Mouse (Mus musculus) embryonic facial prominence, embryonic 12.5 days (tissue): Measurements from ENCODE around the gene Rbl1. TPM values are rescaled to one million over a fixed set of nuclear protein-coding genes. Genes with fewer than 3 reads are reported as not detected.
"Not testable (repeated sequence)": the region's sequence is repeated elsewhere in the genome, so short reads cannot be mapped to it uniquely, and the experiment has no call there.

Experiments
- ATAC-seq: fragments of 200-750 bp; cut with Nextera tagmentation; 2 replicates; pipeline ENCODE4 v1.8.0; 2017; ENCODE audit not compliant: insufficient number of reproducible peaks, insufficient read depth, low FRiP score, low TSS enrichment
- H3K27ac ChIP-seq: fragments of 300-500 bp; sonication (generic); 2 replicates; pipeline ENCODE4 v1.5.1; 2016; ENCODE audit warnings: mild to moderate bottlenecking
- H3K27me3 ChIP-seq: fragments of 300-500 bp; sonication (generic); 2 replicates; pipeline ENCODE4 v1.6.1; 2016; ENCODE audit warnings: mild to moderate bottlenecking, moderate library complexity
- H3K36me3 ChIP-seq: fragments of 300-500 bp; sonication (generic); 2 replicates; pipeline ENCODE4 v1.6.1; 2016; ENCODE audit warnings: mild to moderate bottlenecking
- H3K4me1 ChIP-seq: fragments of 300-500 bp; sonication (generic); 2 replicates; pipeline ENCODE4 v1.6.1; 2016
- H3K4me2 ChIP-seq: fragments of 300-500 bp; sonication (generic); replicated peaks from 2 replicates; pipeline ENCODE4 v1.6.1; 2016; ENCODE audit warnings: mild to moderate bottlenecking, moderate library complexity
- H3K4me3 ChIP-seq: fragments of 300-500 bp; sonication (generic); 2 replicates; pipeline ENCODE4 v1.5.1; 2016; ENCODE audit warnings: mild to moderate bottlenecking
- H3K9ac ChIP-seq: fragments of 300-500 bp; sonication (generic); 2 replicates; pipeline ENCODE4 v1.6.1; 2016; ENCODE audit warnings: mild to moderate bottlenecking, moderate library complexity
- H3K9me3 ChIP-seq: fragments of 300-500 bp; sonication (generic); 2 replicates; pipeline ENCODE4 v1.6.1; 2016; ENCODE audit warnings: mild to moderate bottlenecking, moderate library complexity
- WGBS: fragments of 180-500 bp; shearing (Covaris S2); methylation state at CpG from one replicate; pipeline ENCODE4 v1.1.7; 2016; 5-methylcytosine and 5-hydroxymethylcytosine counted together
- polyA plus RNA-seq: library from polyadenylated mRNA; unstranded; fragments of >200 nt; fragmentation: Nextera tagmentation; extraction: Ambion mirVana; gene quantifications from 2 replicates; pipeline ENCODE4 v1.2.1, GENCODE M21; 2016

Gene Rbl1
- polyA plus RNA-seq, 1 experiment from 2014 or later = 26.4 TPM

DNA sequence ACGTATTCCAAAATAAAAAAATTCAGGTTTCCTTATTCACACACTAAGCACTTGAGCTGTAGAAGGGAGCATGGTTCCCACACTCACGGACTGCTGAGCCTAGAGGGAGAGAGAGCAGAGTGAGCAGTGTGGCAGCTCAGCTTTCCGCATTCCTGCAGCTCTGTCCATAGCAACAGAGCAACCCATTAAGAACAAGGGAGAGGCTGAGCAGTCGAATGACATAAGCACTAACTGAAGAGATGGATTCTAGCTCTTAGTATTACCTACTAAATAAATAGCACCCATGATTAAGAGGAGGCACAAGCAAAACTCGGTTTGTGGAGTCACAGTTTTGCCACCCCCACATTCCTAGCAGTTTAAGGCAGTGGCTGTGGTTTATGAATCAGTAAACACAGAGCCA lies 34.2 kb downstream of the Rbl1 start:
- Histone ChIP-seq H3K4me2 (no peak overlapping the region), H3K4me1 (no peaks in the 10 kb centered on the region), H3K9ac (no peak overlapping the region; the same call in 1 of the 2 replicates), H3K36me3 (peaks cover 51% of the 10 kb centered on the region), H3K4me3 (no peak overlapping the region), H3K27me3 (no peaks in the 10 kb centered on the region), H3K27ac (no peak overlapping the region), H3K9me3 (no peaks in the 10 kb centered on the region)
- 36% methylated on average over 5 of the region's 5 CpGs for WGBS
- no peak for ATAC-seq

- Histone ChIP-seq H3K4me1 (no peaks in the 10 kb centered on the region), H3K36me3 (peaks cover 39% of the 10 kb centered on the region), H3K27me3 (no peaks in the 10 kb centered on the region), H3K4me3 (no peak overlapping the region), H3K27ac (no peak overlapping the region), H3K9ac (no peak overlapping the region), H3K9me3 (no peaks in the 10 kb centered on the region), H3K4me2 (no peak overlapping the region)
- ATAC-seq = no peak
- 92% methylated on average over 12 of the region's 12 CpGs for WGBS
Measured at GRCm38 (mm10) chr2:157166371-157167080, 37.8 kb downstream of the Rbl1 start.

GRCm38 (mm10) chr2:157165312-157166224 lies 38.8 kb downstream of the Rbl1 start:
- not testable (repeated sequence) for H3K4me3 ChIP-seq, H3K9ac ChIP-seq, H3K4me1 ChIP-seq, H3K9me3 ChIP-seq, H3K27me3 ChIP-seq, H3K4me2 ChIP-seq, ATAC-seq, H3K27ac ChIP-seq
- peaks cover 44% of the 10 kb centered on the region for H3K36me3 ChIP-seq

- H3K36me3 ChIP-seq = peaks cover 50% of the 10 kb centered on the region
- H3K4me2 ChIP-seq = no peak overlapping the region
- H3K27ac ChIP-seq = no peak overlapping the region
- no peaks in the 10 kb centered on the region for H3K4me1 ChIP-seq
- ATAC-seq = no peak
- H3K9me3 ChIP-seq = no peaks in the 10 kb centered on the region
- no peak overlapping the region for H3K4me3 ChIP-seq
- WGBS = 85% methylated on average over 2 of the region's 2 CpGs
- H3K9ac ChIP-seq = no peak overlapping the region
- H3K27me3 ChIP-seq = no peaks in the 10 kb centered on the region
Measured at GRCm38 (mm10) chr2:157164101-157164500, 40.2 kb downstream of the Rbl1 start.

GRCm38 (mm10) chr2:157156079-157156478 lies 48.3 kb downstream of the Rbl1 start:
- Histone ChIP-seq H3K9me3 (no peaks in the 10 kb centered on the region), H3K27me3 (no peaks in the 10 kb centered on the region), H3K9ac (no peak overlapping the region), H3K4me2 (no peak overlapping the region), H3K4me3 (no peak overlapping the region), H3K36me3 (peaks cover 65% of the 10 kb centered on the region), H3K27ac (no peak overlapping the region), H3K4me1 (no peaks in the 10 kb centered on the region)
- WGBS = 91% methylated on average over 1 of the region's 1 CpGs
- ATAC-seq = no peak

DNA sequence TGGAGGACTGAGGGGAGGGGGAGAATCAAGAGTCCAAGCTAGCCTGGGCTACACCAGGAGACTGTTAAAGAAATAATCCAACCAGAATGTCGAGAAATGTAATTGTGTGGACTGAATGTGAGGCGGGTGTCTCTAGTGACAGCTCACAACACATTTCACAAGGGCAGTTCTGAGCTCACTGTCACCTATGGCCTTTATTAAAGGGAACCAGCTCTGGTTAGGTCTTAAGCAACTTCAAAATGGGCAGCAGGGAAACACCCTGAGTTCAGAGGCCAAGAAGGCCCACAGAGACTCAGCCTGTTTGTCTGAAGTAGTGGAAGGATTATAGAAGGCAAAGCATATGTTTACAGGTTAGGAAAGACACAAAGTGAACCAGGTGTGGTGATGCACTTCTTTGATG lies 51.1 kb downstream of the Rbl1 start:
- H3K9ac ChIP-seq = no peak overlapping the region
- no peak for ATAC-seq
- H3K4me2 ChIP-seq = no peak overlapping the region
- H3K4me3 ChIP-seq = no peak overlapping the region
- 93% methylated on average over 2 of the region's 2 CpGs for WGBS
- no peaks in the 10 kb centered on the region for H3K4me1 ChIP-seq
- peaks cover 66% of the 10 kb centered on the region for H3K36me3 ChIP-seq
- no peaks in the 10 kb centered on the region for H3K9me3 ChIP-seq
- no peaks in the 10 kb centered on the region for H3K27me3 ChIP-seq
- no peak overlapping the region for H3K27ac ChIP-seq

DNA sequence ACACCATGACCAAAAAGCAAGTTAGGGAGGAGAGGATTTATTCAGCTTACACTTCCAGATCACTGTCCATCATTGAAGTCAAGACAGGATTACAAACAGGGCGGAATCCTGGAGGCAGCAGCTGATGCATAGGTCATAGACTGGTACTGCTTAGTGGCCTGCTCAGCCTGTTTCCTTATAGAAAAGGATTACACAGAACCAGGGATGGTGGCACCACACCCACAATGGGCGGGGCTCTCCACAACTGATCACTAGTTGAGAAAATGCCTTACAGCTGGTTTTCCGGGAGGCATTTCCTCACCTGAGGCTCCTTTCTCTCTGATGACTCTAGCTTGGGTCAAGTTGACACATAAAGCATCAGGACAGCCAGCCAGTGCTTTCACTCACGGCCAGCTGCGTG lies 55.9 kb downstream of the Rbl1 start:
- Histone ChIP-seq H3K27me3 (no peaks in the 10 kb centered on the region), H3K9ac (no peak overlapping the region), H3K27ac (no peak overlapping the region), H3K4me1 (no peaks in the 10 kb centered on the region), H3K9me3 (no peaks in the 10 kb centered on the region), H3K4me2 (no peak overlapping the region), H3K4me3 (no peak overlapping the region), H3K36me3 (peaks cover 63% of the 10 kb centered on the region)
- WGBS = 84% methylated on average over 5 of the region's 5 CpGs
- no peak for ATAC-seq

- H3K4me2 ChIP-seq = no peak overlapping the region
- peaks cover 58% of the 10 kb centered on the region for H3K36me3 ChIP-seq
- H3K4me3 ChIP-seq = no peak overlapping the region
- no peaks in the 10 kb centered on the region for H3K4me1 ChIP-seq
- no peak overlapping the region for H3K27ac ChIP-seq
- no peak for ATAC-seq
- 87% methylated on average over 9 of the region's 9 CpGs for WGBS
- H3K9me3 ChIP-seq = no peaks in the 10 kb centered on the region
- H3K9ac ChIP-seq = no peak overlapping the region
- H3K27me3 ChIP-seq = no peaks in the 10 kb centered on the region
Measured at GRCm38 (mm10) chr2:157147397-157148020, 56.8 kb downstream of the Rbl1 start.

- no peaks in the 10 kb centered on the region for H3K4me1 ChIP-seq
- no peak overlapping the region for H3K4me2 ChIP-seq
- H3K4me3 ChIP-seq = no peak overlapping the region
- H3K27ac ChIP-seq = no peak overlapping the region
- no peak for ATAC-seq
- H3K9ac ChIP-seq = no peak overlapping the region
- no peaks in the 10 kb centered on the region for H3K27me3 ChIP-seq
- H3K9me3 ChIP-seq = no peaks in the 10 kb centered on the region
- H3K36me3 ChIP-seq = peaks cover 36% of the 10 kb centered on the region
- WGBS = 67% methylated on average over 1 of the region's 1 CpGs
Measured at GRCm38 (mm10) chr2:157145173-157145572, 59.2 kb downstream of the Rbl1 start.

DNA sequence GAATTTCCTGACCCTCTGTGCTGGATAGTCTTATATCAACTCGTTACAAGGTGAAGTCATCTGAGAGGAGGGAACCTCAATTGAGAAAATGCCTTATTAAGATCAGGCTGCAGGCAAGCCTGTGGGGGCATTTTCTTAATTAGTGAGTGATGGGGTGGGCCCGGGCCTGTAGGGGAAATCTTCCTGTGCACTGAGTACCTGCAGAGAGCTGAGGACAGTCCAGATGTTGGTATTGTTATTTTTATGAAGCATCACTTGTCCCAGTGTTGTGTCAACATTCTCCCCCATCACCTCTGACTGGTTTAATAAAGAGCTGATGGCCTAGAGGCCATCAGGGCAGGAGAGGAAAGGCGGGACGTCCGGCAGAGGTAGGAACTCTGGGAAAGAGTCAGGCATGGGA lies 60.2 kb downstream of the Rbl1 start:
- Histone ChIP-seq H3K4me3 (no peak overlapping the region), H3K27ac (no peak overlapping the region), H3K4me2 (no peak overlapping the region), H3K9me3 (no peaks in the 10 kb centered on the region), H3K4me1 (no peaks in the 10 kb centered on the region), H3K27me3 (no peaks in the 10 kb centered on the region), H3K9ac (no peak overlapping the region), H3K36me3 (peaks cover 26% of the 10 kb centered on the region)
- no peak for ATAC-seq
- WGBS = 69% methylated on average over 5 of the region's 5 CpGs

GRCm38 (mm10) chr2:157141962-157142361 lies 62.4 kb downstream of the Rbl1 start:
- H3K27me3 ChIP-seq = no peaks in the 10 kb centered on the region
- ATAC-seq = no peak
- H3K36me3 ChIP-seq = peaks cover 10% of the 10 kb centered on the region; the same call in 1 of the 2 replicates
- H3K9me3 ChIP-seq = no peaks in the 10 kb centered on the region
- H3K4me1 ChIP-seq = no peaks in the 10 kb centered on the region
- no peak overlapping the region for H3K9ac ChIP-seq
- H3K27ac ChIP-seq = no peak overlapping the region
- WGBS = 88% methylated on average over 4 of the region's 4 CpGs
- H3K4me2 ChIP-seq = no peak overlapping the region
- H3K4me3 ChIP-seq = no peak overlapping the region
